Mouse (Mus musculus) erythroblast, embryonic 14.5 days (primary cell): ENCODE data around the gene Fcrl1. TPM values are rescaled to one million over a fixed set of nuclear protein-coding genes. Genes with fewer than 3 reads are reported as not detected.
"Not testable (repeated sequence)": the region's sequence is repeated elsewhere in the genome, so short reads cannot be mapped to it uniquely, and the experiment has no call there.

Source experiments
- H3K27me3 ChIP-seq: 2 replicates; pipeline ENCODE4 v1.6.1; 2012; ENCODE audit warnings: inconsistent platforms; ENCODE audit not compliant: control insufficient read depth
- H3K36me3 ChIP-seq: 2 replicates; pipeline ENCODE4 v1.6.1; 2012; ENCODE audit warnings: mild to moderate bottlenecking, inconsistent platforms; ENCODE audit not compliant: control insufficient read depth
- H3K4me1 ChIP-seq: 2 replicates; pipeline ENCODE4 v1.6.1; 2012; ENCODE audit warnings: inconsistent platforms; ENCODE audit not compliant: control insufficient read depth
- H3K4me3 ChIP-seq: replicated peaks from 2 replicates; pipeline ENCODE3; 2012; ENCODE audit warnings: moderate library complexity, mild to moderate bottlenecking, inconsistent platforms
- H3K9me3 ChIP-seq: 2 replicates; pipeline ENCODE4 v1.6.1; 2012; ENCODE audit warnings: low read length, inconsistent platforms, mixed read lengths; ENCODE audit not compliant: control insufficient read depth
- GATA1 ChIP-seq: IDR thresholded peaks from 2 replicates; pipeline ENCODE4 v1.6.1; 2012; ENCODE audit warnings: low read length, inconsistent platforms, mixed read lengths
- TAL1 ChIP-seq: IDR thresholded peaks from 3 replicates; pipeline ENCODE4 v1.6.1; 2012; ENCODE audit warnings: low read length, inconsistent platforms, mixed read lengths
- polyA plus RNA-seq: library from polyadenylated mRNA; stranded (reverse); fragments of >175 nt; gene quantifications from 2 replicates; pipeline ENCODE4 v1.2.3, GENCODE M21; 2012

The Fcrl1 gene
- not detected in 2 replicates for polyA plus RNA-seq

DNA sequence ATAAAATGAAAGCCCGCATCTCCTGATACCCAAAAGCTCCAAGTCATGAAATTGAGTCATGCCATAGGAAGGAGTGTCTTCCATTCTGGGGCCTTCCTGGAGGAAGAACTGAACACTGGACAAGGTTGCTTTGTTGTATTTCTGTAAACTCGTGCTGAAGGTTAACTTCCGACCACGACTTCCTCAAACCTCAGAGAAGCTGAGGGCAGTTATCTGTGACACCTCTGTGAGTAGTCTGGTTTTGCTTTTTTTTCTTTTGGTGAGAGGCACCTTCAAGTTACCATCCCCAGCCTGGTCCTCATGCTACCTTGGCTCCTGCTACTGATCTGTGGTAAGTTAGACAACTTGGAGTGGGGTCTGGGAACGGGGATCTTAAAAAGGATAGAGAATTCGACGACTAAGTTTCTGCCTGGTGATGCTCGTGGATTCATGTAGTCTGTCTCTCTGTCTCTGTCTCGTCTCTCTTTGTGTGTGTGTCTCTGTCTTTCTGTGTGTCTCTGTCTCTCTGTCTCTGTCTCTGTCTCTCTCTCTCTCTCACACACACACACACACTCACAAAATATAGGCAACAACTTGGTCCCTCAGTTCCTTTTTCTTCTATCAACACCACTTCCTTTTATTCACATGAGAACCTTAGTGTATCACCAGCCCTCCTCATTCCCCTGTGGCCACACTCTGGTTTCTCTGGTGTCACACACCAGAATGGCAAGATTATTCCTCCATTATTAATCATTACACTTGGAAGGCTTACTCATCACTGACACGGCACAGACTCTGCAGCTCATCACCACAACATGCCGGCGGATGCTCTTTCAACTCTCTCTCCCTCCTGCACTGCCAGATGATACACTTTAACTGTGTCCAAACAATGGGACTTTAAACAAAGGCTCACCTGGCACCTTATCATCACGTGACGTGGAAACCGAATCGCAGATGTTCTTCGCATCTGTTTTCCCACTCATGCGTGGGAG lies at the start of gene Fcrl1:
TSS of gene Fcrl1 (plus strand) at position 193 of the 971 bp plus-strand sequence.
- no peaks in the 10 kb centered on the region for H3K9me3 ChIP-seq
- H3K4me1 ChIP-seq = no peaks in the 10 kb centered on the region
- H3K36me3 ChIP-seq = no peaks in the 10 kb centered on the region
- no peak within 1 kb of the TSS for H3K4me3 ChIP-seq
- TF ChIP-seq TAL1 (no peak), GATA1 (no peak)
- no peaks in the 10 kb centered on the region for H3K27me3 ChIP-seq

GRCm38 (mm10) chr3:87337899-87338298 lies 38.3 kb upstream of the Fcrl1 start:
- H3K27me3 ChIP-seq = no peaks in the 10 kb centered on the region
- H3K4me3 ChIP-seq = no peak overlapping the region

GRCm38 (mm10) chr3:87350992-87351391 lies 25.2 kb upstream of the Fcrl1 start:
- H3K4me1 ChIP-seq, H3K9me3 ChIP-seq: not testable (repeated sequence)

More at GRCm38 (mm10) chr3:87337899-87338298, 38.3 kb upstream of the Fcrl1 start:
- Histone ChIP-seq H3K9me3 (no peaks in the 10 kb centered on the region), H3K36me3 (no peaks in the 10 kb centered on the region), H3K4me1 (no peaks in the 10 kb centered on the region)
- TF ChIP-seq TAL1 (no peak), GATA1 (no peak)

DNA sequence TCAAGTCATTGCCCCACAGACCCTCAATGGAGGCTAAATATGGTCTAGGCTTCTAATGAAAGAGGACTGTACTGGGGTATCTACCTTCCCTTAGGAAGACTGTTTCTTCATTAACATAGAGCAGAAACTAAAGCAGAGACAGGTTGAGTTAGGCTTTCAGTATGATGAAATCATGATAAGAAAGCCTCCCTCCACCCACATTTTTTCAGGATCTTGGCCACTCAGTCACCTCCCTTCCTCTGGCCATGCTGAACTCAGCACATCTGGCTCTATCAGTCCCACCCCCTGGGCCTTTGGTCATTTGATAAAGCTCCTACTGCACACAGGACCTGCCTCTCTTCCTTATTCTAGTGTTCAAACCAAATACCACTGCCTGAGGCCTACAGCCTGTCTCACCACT lies 18.6 kb upstream of the Fcrl1 start, which contains the start of gene Cd5l:
TSS of gene Cd5l (plus strand) at position 301 of the 400 bp plus-strand sequence.
- no peaks in the 10 kb centered on the region for H3K36me3 ChIP-seq
- H3K4me1 ChIP-seq = no peaks in the 10 kb centered on the region
- H3K9me3 ChIP-seq = no peaks in the 10 kb centered on the region
- H3K4me3 ChIP-seq = no peak within 1 kb of the TSS
- H3K27me3 ChIP-seq = no peaks in the 10 kb centered on the region
- TF ChIP-seq TAL1 = no peak
- TF ChIP-seq GATA1 = no peak

More at GRCm38 (mm10) chr3:87350992-87351391, 25.2 kb upstream of the Fcrl1 start:
- not testable (repeated sequence) for H3K27me3 ChIP-seq, H3K36me3 ChIP-seq, H3K4me3 ChIP-seq

- H3K36me3 ChIP-seq = no peaks in the 10 kb centered on the region
- TF ChIP-seq TAL1 = no peak
- TF ChIP-seq GATA1 = no peak
- no peak overlapping the region for H3K4me3 ChIP-seq
- H3K4me1 ChIP-seq = no peaks in the 10 kb centered on the region
- H3K27me3 ChIP-seq = no peaks in the 10 kb centered on the region
- no peaks in the 10 kb centered on the region for H3K9me3 ChIP-seq
Observed at GRCm38 (mm10) chr3:87359215-87359614, 17.0 kb upstream of the Fcrl1 start.

DNA sequence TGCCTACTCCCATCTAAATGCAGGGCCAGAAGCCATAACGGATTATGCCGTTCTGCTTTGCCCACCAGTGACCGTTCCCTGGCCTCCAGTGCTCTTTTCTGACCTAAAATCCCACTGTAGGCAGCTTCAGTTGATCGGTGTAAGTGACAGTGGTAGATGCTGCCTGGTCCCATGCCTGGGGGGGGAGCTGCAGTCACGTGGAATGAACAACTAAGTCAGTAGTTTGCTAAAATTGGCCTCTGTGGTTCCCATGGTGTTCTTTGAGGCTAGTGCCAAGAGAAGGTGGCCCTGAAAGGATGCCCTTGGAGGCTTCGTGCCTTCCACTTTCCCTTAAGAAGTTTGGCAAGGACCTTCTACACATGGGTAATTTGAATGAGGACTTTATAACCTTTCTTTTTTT lies 15.7 kb upstream of the Fcrl1 start:
- Histone ChIP-seq H3K27me3 (no peaks in the 10 kb centered on the region), H3K4me1 (no peaks in the 10 kb centered on the region), H3K9me3 (no peaks in the 10 kb centered on the region), H3K36me3 (no peaks in the 10 kb centered on the region), H3K4me3 (no peak overlapping the region)
- TF ChIP-seq GATA1 (no peak), TAL1 (no peak)

GRCm38 (mm10) chr3:87365691-87366090 lies 10.5 kb upstream of the Fcrl1 start:
- no peak for TF ChIP-seq GATA1
- TF ChIP-seq TAL1 = no peak
- H3K4me3 ChIP-seq = no peak overlapping the region
- no peaks in the 10 kb centered on the region for H3K36me3 ChIP-seq
- no peaks in the 10 kb centered on the region for H3K9me3 ChIP-seq
- no peaks in the 10 kb centered on the region for H3K4me1 ChIP-seq
- no peaks in the 10 kb centered on the region for H3K27me3 ChIP-seq

DNA sequence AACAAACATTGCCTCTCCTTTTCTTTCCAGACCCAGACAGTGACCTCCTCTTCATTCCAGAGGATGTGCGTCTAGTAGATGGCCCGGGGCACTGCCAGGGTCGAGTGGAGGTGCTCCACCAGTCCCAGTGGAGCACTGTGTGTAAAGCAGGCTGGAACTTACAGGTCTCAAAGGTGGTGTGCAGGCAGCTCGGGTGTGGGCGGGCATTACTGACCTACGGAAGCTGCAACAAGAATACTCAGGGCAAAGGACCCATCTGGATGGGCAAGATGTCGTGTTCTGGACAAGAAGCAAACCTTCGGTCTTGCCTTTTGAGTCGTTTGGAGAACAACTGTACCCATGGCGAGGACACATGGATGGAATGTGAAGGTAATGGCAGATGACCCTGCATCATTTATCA lies 8.7 kb upstream of the Fcrl1 start:
- H3K4me3 ChIP-seq = no peak overlapping the region
- H3K27me3 ChIP-seq = no peaks in the 10 kb centered on the region
- H3K36me3 ChIP-seq = no peaks in the 10 kb centered on the region
- H3K9me3 ChIP-seq = no peaks in the 10 kb centered on the region
- TF ChIP-seq TAL1 (no peak), GATA1 (no peak)
- no peaks in the 10 kb centered on the region for H3K4me1 ChIP-seq

- no peak overlapping the region for H3K4me3 ChIP-seq
- no peak for TF ChIP-seq GATA1
- TF ChIP-seq TAL1 = no peak
- no peaks in the 10 kb centered on the region for H3K4me1 ChIP-seq
Observed at GRCm38 (mm10) chr3:87369181-87369580, 7.0 kb upstream of the Fcrl1 start.

More at GRCm38 (mm10) chr3:87369181-87369580, 7.0 kb upstream of the Fcrl1 start:
- H3K27me3 ChIP-seq = no peaks in the 10 kb centered on the region
- H3K9me3 ChIP-seq = no peaks in the 10 kb centered on the region
- H3K36me3 ChIP-seq = no peaks in the 10 kb centered on the region
